Mouse (Mus musculus): ENCODE measurements around the gene Speer3. TPM values are rescaled to one million over a fixed set of nuclear protein-coding genes. Genes with fewer than 3 reads are reported as not detected.
"Not testable (repeated sequence)": the region's sequence is repeated elsewhere in the genome, so short reads cannot be mapped to it uniquely, and the experiment has no call there.

Gene Speer3
- total RNA-seq (2022): not detected

GRCm38 (mm10) chr5:13791319-13791718 is at the start of gene Speer3:
Gene Speer3, plus strand, starts transcription at chr5:13791619.
- DNase-seq (ENCODE audit: low spot score in 2 of 2): no peak

GRCm38 (mm10) chr5:13810496-13810895 is 19.1 kb downstream of the Speer3 start:
- DNase-seq (ENCODE audit: low spot score in 2 of 2): not testable (repeated sequence)

GRCm38 (mm10) chr5:13825108-13825507 is 33.7 kb downstream of the Speer3 start:
- no peak for DNase-seq (ENCODE audit: low spot score in 2 of 2)

GRCm38 (mm10) chr5:13826708-13827107 is 35.3 kb downstream of the Speer3 start:
- no peak for DNase-seq (ENCODE audit: low spot score in 2 of 2)

- no peak for DNase-seq (ENCODE audit: low spot score in 2 of 2)
These were observed 52.9 kb downstream of the Speer3 start for GRCm38 (mm10) chr5:13844317-13844716.

Other genes with a start within 250 kb of the Speer3 start
- gene Sema3e, start 233.7 kb downstream of the Speer3 start, total RNA-seq (2022): 10 to 100 TPM; 30.0 to 37.6 (median 34.8) TPM